Mouse (Mus musculus) large intestine, adult 2 months (tissue): Measurements from ENCODE around the gene Mrps35. TPM values are rescaled to one million over a fixed set of nuclear protein-coding genes. Genes with fewer than 3 reads are reported as not detected.

ENCODE experiments used
- DNase-seq: peaks from one replicate; pipeline ENCODE4 v3.0.0-alpha.2; 2012; ENCODE audit warnings: low read depth, low spot score
- WGBS: fragments of 180-500 bp; shearing (Covaris S2); methylation state at CpG from one replicate; pipeline ENCODE4 v1.1.7; 2018; 5-methylcytosine and 5-hydroxymethylcytosine counted together
- polyA plus RNA-seq: library from polyadenylated mRNA; depleted of rRNA; stranded (reverse); fragments of >200 nt; gene quantifications from 2 replicates; pipeline ENCODE4 v1.2.3, GENCODE M21; 2012

Gene Mrps35
- polyA plus RNA-seq, 1 experiment, result 10.4 TPM

DNA sequence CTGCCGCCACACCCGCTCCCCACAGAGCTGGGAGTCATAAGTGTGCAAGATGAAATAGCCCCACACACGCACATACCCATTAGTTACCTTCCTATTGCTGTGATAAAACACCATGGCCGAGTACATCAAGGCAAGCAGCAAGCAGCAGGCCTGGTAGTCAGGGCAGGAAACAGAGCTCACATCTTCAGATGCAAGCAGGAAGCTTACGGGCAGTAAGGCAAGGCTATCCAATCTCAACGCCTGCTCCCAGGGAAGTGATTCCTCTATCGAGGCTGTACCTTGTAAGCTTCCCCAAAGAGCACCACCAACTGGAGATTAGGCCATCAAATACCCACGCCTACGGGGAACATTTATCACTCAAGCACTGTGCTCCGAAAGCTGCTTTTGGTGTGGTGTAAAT, 37.4 kb downstream of the Mrps35 start:
- DNase-seq, result no peak
- WGBS, result 94% methylated on average over 10 of the region's 10 CpGs

DNA sequence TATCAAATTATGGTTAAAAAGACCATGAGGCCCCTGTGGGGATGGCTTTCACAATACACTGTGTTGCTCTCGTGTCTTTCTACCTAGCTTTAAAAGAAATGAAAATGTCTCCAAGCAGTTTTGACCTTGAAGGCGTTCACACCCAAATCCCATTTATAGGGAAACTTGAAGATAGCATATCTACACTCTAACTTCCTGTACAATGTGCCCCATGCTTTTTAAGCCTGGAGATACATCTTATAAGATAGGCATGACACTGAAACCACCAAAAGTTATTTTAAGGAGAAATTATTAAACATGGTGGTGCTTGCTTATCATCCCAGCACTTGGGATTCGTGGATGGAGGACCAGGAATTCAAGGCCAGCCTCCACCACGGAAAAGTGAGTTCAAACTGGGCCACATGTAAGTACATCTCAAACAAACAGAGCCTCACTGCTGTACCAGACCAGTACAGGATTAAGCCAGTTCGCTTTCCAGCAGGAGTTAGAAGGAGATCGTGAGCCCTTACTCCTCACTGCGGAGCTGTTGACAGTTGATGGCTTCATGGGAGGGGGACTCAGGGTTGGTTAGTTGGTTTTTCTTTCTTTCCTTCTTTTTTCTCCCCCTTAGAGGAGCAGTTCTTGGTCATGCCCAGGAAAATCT, 43.0 kb downstream of the Mrps35 start:
- WGBS, result 75% methylated on average over 7 of the region's 7 CpGs
- no peak for DNase-seq

DNA sequence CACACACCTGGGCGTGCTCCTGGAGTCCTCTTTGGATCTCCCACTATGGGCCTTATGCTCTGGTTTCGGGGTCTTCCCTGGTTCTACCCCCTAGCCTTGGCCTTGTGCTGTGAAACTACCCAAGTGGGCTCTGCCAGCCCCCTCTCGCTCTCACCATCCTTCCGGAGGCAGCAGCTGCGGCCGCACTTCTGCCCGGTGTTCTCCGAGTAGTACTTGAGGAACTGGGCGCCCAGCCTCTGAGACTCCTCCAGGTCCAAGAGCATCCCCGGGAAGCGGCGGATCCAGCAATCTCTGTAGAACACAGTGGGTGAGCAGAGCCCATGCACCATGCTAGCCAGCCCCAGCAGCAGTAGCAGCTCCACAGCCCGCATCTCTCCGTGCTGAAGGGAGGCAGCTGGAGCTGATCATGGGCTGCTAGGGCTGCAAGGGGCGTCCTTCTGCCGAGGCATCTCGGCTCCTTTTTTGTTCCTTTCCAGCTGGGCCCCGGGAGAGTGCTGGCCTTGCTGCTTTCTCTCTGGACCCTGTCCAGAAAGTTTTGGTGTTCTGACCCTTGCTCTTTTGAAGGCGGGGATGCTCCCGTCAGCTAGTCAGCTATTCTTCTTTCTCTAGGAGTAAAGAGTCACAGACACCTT, 44.1 kb downstream of the Mrps35 start, which contains the start of gene Mansc4:
TSS of gene Mansc4 (minus strand) at position 439 of the 632 bp plus-strand sequence.
- WGBS, result 26% methylated on average over 20 of the region's 20 CpGs
- DNase-seq, result no peak

DNA sequence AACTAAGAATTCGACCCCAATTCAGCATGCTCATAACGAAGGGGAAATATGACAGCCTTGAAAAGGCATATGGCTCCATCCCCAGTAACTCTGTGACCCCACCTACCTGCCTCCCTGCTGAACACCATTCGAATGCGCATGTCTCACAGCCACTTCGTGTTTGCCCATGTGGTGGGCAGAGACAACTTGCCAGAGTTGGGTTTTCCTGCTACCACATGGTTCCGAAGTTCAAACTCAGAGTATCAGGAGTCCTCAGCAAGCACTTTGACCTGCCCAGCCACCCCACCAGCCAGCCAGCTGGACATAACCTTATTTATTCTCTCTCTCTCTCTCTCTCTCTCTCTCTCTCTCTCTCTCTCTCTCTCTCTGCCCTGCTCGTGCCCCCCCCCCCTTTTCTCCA, 45.2 kb downstream of the Mrps35 start:
- 70% methylated on average over 7 of the region's 7 CpGs for WGBS
- DNase-seq, result no peak

DNA sequence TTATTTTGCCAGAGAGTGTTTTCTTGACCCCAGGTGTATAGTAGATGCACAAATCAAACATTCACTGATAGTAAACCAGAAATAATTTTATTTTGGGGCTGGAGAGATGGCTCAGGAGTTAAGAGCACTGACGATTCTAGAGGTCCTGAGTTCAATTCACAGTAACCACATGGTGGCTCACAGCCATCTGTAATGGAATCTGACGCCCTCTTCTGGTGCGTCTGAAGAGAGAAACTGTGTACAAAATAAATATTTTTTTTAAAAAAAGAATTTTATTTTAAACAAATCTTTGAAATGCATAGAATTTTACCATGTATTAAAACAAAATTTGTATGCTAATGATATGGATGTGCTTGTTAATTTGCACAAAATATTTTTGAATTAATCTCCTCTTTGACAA, 46.0 kb downstream of the Mrps35 start:
- DNase-seq, result no peak
- WGBS, result 85% methylated on average over 3 of the region's 3 CpGs

DNA sequence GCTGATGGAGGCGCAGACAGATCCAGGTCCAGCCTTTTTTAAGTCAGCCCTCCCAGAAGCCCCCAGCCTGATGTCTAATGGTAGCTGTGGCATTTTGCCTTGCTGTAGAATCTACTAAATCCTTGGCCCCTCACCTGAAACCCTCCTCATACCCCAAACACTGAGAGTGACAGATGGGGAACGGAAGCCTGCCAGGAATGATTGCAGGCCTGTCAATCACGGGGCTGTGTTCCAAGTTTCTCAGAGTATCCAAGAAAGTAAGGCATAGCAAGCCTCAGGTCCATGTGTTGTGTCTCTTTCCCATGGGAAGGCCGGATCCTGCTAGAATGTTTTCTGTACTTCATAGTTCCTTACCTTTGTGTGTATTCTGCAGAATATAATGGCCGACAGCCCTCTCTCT, 47.6 kb downstream of the Mrps35 start:
- 95% methylated on average over 5 of the region's 5 CpGs for WGBS
- DNase-seq, result no peak

DNA sequence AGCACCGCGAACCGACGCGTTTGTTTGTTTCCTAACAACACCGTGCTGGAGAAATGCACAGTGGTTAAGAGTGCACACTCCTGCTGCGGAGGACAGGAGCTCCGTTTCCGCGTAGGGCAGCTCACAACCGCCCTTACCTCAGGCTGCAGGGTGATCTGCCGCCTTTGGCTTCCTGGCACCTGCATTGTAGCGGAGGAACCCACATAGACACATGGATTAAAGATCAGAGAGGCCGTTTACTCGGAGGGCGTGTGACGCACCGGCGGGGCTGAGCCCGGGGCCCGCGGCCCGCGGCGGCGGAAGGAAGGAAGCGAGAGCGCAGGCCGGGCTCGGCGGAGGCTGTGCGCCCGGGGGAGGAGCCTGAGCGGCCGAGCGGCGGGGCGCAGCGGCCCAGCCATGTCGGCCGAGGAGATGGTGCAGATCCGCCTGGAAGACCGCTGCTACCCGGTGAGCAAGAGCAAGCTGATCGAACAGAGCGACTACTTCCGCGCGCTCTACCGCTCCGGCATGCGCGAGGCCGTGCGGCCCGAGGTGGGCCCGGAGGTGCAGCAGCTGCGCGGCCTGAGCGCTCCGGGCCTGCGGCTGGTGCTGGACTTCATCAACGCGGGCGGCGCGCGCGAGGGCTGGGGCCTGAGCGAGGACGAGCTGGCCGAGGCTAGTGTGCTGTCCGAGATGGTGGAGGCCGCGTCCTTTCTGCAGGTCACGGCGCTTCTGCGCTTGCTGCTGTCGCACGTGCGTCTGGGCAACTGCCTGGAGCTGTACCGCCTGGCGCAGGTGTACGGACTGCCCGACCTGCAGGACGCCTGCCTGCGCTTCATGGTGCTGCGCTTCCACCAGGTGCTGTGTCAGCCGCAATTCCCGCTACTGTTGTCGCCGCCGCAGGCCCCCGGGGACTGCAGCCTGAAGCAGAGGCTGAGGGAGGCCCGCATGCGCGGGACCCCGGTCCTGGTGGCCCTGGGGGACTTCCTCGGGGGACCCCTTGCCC, 48.9 kb downstream of the Mrps35 start, which contains the start of gene Klhl42:
TSS of gene Klhl42 (plus strand) at position 244 of the 985 bp plus-strand sequence.
- DNase-seq, result peak; percentile 35
- under 1% methylated on average over 99 of the region's 99 CpGs for WGBS

DNA sequence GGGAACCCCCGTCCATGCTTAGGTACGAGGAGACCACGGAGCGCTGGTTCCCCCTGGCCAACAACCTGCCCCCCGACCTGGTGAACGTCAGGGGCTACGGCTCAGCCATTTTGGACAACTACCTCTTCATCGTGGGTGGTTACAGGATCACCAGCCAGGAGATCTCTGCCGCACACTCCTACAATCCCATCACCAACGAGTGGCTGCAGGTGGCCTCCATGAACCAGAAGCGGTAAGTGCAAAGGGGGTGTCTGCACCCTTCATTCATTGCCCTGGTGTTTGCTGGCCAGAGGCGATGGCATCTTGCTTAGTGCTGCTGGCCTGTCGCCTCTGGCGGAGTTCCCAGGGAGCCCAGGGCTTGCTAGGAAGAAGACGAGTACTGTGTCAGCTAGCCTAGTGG, 49.6 kb downstream of the Mrps35 start:
- DNase-seq, result no peak
- WGBS, result 3% methylated on average over 15 of the region's 15 CpGs

DNA sequence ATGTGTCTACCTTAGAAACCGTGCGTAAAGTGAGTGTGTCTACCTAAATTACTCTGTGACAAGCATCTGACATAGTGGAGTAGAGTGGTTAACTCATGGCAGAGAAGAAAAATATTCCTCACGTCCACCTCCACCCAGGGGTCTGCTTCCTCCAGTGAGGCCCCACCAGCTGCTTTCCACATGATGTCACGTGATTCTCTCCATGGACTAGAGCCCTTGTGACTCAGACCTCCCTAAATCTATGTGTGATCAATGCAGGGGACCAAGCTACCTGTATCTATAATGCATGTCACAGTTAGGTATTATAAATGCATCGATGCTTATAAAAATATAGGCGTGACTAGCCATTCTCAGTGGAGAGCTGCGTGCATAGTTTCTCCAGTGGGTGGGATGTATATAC, 52.2 kb downstream of the Mrps35 start:
- WGBS, result 67% methylated on average over 7 of the region's 7 CpGs
- DNase-seq, result no peak

DNA sequence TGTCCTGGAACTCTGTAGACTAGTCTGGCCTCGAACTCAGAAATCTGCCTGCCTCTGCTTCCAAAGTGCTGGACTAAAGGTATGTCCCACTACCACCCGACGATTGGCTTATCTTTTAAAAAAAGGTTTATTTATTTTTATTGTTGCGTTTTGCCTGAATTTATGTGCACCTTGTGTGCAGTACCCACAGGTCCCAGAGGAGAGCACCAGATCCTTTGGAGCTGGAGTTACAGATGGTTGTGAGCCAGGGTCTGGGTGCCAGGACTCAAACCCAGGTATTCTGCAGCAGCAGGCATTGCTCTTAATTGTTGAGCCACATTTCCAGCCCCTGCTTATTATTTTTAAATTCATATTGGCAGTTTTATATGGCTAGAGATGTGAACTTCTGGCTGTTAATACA, 53.5 kb downstream of the Mrps35 start:
- whole genome bisulfite sequencing, result 95% methylated on average over 4 of the region's 4 CpGs

DNA sequence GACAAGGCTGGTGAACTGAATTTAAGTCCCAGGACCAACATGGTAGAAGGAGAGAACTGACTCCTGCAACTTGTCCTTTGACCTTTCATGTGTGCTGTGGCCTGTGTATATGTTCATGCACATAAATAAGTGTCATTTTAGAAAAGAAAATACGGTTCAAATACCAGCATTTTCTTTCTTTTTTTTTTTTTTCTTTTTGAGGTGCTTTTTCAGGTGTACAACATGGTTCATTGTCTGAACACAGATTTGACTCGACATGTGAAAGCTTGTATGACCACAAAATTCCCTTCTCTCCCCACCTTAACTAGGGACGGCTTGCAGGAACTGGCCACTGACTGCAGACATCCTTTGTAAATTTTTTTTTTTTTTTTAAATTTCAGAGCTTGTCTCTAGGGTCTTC, 54.4 kb downstream of the Mrps35 start:
- 77% methylated on average over 3 of the region's 3 CpGs for WGBS
- DNase-seq, result no peak

More for the DNA sequence above, 53.5 kb downstream of the Mrps35 start:
- no peak for DNase-seq

DNA sequence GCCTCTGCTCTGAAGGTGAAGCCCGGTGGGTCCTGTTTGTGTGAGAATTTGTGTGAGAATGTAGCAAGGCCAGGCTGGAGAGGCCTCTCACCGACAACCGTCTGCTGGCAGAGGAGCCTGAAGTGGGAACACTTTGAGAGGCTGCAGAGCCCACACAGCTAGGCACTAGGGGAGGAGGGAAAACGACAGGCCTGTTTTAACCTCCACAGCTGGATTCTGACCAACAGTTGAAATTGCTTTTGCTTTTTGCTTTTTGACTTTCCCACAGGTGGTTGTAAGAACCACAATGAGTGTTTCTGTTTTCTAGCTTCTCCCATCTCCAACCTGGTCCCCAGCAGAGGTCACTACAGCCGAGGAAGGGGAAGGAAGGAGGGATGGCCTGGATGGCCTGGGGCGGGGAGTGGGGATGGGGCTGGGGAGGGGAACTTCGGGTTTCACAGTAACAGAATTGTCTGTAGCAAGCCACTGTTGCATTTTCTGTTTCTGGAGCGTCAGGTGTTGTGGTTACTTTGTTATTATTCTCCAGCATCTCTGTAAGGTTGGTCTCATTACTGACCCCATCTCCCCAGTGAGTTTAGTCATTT, 54.9 kb downstream of the Mrps35 start:
- 63% methylated on average over 8 of the region's 8 CpGs for WGBS
- DNase-seq, result no peak

DNA sequence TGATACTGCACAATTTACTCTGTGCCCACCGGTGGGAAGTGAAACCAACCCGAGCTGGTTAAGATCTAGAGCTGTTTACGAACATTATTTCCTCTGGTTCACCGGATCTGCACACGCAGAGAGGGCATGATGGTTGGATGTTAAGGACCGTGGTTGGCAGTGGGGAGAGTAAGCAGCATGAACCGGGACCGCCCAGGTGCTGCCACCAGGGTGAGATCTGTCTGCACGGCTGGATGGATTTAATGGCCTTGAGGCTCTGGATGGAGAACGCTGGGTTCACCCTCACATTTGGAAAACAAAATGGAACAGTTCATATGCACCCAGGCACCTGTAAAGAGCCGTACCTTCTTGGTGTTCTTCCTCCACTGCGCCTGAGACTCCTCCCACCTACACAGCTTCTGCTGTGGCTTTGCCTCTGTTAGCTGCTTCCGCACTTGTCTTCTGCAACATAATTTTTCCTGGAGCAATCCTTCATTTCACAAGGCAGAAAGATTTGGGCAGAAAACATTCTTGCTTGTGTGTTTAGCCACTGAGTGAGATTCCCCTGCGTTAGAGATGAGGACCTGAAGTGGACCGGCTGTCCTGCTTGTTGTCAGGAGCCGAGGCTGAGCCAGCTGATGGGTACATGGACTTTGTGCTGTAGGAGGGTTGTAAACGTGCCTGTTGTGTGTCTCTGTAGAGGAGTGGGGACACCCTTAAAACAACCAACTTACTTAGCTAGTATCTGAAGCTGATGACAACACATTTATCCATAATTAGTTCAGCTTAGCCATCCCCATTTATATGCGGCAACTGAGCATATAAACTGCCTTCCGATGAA, 57.1 kb downstream of the Mrps35 start:
- DNase-seq, result no peak
- 34% methylated on average over 19 of the region's 19 CpGs for WGBS

DNA sequence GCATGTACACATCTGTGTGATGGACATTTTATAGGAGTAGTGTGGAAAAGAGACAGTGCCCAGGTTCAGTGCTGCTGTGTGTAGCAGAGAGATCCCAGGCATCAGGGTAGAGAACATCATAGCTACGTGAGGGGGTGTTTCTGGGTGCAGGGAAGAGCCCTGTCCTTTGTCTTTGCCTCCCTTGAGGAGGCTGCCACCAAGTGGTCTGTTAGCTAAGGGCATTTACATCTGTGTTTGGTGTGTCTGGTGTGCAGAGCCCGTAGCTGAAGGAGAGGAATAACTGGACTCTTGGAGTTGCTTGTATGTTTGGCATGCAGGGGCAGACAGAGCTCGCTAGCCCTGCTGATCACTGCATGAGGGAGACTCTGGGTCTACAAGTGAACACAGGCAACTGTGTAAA, 59.7 kb downstream of the Mrps35 start:
- WGBS, result 44% methylated on average over 3 of the region's 3 CpGs
- no peak for DNase-seq

DNA sequence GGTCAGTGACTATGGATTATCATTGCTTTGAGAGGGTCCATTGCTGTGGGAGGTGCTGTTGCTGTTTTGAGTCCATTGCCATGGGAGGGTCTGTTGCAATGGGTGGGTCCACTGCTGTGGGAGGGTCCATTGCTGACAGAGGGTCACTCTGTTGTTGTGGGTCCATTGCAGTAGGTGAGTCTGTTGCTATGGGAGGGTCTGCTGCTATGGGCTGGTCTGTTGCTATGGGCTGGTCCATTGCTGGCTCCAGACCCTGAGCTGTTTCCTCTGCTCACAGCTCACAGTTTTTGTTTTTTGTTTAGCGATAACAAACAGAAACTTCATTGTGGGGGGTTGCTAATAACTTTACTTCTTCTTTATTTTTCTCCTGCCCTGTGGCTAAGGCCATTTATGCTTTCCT, 63.0 kb downstream of the Mrps35 start:
- WGBS, result 94% methylated on average over 1 of the region's 1 CpGs
- no peak for DNase-seq

DNA sequence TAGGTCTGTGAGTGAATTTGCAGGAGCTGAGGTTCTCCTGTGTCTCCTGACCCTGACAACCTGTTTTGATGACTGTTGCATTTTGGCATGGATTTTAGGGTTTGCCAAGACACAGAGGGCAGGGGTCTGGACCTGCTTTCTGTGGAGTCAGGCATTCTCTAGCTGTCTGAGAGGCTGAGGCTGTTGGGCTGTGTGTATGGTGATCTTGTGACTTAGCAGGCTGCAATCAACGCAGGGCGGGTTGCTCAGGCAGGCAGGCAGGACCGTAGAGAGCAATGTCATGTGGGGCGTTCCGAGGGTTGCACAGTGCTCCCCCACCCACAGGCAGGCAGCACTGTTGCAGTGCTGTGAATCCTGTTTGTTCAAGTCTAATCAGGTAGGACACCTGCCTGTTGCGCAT, 64.2 kb downstream of the Mrps35 start:
- DNase-seq, result no peak
- WGBS, result 85% methylated on average over 6 of the region's 6 CpGs

DNA sequence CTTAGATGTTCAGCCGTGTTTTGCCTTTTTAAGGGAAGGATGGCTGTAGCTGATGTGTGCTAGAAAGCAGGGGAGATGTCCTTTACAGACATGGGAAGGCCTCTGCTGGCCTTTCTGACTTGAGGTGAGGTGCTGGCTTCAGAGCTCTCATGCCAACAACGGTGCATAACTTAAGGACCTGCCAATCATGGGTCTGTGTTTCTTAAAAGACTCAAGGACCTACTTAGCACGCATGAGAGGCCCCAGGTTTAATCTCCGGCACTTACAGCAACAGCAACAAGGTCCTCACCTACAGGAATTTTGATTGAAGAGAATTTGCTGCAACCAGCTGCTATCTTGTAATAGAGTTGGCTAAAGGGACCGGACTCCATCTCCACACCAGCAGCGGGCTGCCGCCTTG, 66.7 kb downstream of the Mrps35 start:
- no peak for DNase-seq
- WGBS, result 93% methylated on average over 7 of the region's 7 CpGs

DNA sequence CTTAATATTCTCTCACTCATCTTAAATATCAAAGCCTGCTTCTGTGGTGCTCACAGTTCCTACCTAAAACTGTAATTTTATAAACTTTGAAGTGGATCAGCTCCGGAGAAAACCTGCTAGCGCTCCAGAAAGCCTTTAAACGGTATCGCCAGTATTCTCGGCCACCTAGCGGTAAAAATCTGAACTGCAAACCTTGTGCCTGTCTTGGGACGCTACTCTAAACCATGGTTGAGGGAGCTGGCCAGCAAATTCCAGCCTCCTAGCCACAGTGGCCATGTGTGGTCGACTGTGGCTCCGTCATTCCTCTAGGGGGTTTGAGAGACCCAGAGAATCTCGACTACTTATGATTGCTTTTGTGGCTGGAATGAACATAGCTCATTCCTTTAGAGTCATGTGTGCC, 74.0 kb downstream of the Mrps35 start:
- 10% methylated on average over 10 of the region's 10 CpGs for WGBS
- DNase-seq, result peak; percentile 51

DNA sequence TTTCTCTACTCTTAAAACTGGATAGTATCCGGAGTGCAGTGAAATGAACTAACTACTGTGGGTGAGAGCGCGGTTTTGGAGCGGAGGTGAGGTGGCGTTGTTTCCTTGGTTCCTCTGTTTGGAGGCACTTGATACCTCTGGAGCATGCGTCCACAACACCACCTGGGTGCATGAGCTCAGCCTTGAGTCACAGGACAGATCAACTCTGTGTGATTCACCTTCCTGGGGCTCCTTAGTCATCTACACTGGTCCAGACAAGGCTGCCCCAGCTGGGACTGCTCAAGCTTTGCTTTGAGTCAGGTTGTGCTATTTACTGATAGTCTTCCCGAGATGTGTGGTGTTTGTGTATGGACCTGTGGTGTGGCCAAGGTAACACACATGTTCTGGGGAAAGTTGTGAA, 75.2 kb downstream of the Mrps35 start:
- DNase-seq, result no peak
- WGBS, result 85% methylated on average over 7 of the region's 7 CpGs
